Mouse (Mus musculus) urinary bladder, postnatal 4 days (tissue): ENCODE data around the gene Srr.

ENCODE experiments used
- DNase-seq, 2 experiments: peaks; one replicate each; pipeline ENCODE4 v3.0.0; 2021 to 2022; ENCODE audit warnings: low spot score in 2 of 2

The Srr gene

DNA sequence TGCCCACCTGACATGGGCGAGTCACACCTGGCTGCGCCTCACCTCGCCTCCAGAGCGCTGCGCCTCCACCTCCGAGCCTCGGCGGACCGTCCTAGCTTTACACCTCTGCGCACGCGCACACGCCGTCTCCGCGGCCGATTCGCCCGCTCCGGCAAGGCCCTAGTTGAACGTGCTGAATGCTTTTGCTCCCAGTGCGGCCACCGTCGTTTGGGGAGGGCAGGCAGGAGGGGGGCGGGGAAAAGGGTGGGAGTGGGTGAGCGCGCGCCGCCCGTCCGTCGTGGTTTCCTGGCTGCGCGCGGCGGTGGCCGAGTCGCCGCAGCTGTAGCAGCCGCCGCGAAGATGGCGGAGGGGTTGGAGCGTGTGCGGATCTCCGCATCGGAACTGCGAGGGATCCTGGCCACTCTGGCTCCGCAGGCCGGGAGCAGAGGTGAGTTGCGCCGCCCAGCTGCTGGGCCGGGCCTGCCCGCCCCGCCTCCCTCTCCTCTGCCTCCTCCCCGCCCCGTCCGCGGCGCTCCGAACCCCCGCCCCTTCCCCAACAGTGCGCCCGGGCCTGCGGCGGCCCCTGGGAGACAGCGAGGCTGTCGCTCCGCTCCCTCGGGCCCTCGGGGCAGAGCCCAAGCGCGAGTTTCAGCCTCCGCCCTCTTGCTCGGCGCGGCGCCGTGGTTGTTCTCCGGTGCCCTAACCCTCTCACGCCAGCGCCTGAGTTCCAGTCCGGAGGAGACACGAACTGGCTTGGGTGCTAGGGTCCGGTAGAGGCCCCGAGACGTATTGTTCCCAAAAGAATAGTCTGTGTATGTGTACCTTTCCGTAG is at the start of gene Srr, which contains the start of gene Smg6:
TSS of gene Srr (minus strand) at position 372 of the 811 bp plus-strand sequence.
TSS of gene Smg6 (plus strand) at position 247 of the 811 bp plus-strand sequence.
- peak; percentile 92 to 94 for DNase-seq

DNA sequence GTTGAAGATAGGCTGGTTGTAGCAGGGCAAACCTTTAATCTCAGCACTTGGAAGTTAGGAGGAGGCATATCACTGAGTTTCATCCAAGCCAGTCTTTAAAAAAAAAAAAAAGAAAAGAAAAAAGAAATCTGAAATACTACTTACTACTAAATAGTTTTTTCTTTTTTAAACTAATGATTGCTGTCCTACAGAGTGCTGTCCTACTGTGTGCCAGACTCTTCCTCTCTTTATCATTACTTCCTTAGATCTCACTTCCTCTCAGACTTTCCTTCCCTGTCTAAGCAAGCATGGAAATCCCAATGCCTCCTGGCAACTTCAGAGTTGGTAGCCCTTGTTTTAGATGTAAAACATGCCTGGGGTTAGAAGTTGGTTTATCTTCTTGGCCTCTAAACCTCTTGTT is 48.9 kb upstream of the Srr start:
- no peak for DNase-seq

DNA sequence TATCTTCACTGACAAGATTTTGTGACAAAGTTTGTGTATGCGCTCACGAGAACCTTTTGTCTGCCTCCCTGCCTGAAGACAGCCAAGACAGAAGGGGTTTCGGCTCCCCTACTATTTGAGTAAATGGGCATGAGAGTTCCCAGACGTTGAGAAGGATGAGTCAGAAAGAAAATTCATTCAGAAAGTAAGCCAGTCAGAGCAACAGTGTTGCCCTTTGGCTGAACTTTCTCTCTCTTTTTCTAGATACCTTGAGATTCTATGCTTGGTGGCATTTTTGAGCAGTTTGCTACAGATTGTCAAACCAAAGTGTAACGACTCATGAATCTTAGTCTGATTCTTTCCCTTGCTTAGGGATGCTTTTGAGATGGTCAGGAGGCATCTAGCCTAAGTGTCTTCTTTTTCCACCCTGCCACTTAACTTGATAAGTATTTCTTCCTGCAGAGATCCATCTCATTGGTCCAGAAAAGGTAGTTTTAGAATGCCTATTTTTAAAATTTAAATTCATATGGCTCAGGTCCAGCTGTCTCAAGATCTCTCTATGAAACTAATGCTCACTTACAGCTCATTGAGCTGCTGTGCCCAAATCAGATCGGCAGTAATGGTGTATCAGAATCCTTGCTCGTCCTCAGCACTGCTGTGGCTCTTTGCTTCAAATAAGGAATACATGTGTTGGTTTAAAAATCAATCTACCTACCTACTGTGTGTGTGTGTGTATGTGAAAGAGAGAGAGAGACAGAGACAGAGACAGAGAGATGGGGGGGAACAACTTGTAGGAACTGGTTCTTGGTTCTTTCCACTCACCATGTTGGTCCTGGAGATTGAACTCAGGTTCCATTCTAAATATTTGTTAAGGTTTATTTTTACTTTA is 47.8 kb upstream of the Srr start:
- DNase-seq: no peak

DNA sequence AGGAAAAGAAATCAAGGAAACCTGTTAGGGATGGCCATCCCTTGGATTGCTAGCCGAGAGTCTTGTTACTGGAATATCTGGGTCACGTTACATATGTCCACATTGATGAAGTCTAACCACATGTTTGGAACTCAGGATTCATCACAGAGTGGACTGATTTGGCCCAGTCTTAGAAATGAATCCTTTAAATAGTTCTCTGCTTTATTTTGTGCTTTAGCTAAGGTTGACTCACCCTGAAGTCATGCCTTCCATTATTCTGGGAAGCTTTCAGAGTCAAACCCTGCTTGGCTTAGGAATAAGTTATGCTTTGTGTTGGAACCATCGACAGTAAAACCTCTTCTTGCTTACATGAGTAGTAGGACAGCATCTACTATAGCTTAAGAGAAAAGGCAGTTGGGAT is 39.8 kb upstream of the Srr start:
- DNase-seq: no peak

DNA sequence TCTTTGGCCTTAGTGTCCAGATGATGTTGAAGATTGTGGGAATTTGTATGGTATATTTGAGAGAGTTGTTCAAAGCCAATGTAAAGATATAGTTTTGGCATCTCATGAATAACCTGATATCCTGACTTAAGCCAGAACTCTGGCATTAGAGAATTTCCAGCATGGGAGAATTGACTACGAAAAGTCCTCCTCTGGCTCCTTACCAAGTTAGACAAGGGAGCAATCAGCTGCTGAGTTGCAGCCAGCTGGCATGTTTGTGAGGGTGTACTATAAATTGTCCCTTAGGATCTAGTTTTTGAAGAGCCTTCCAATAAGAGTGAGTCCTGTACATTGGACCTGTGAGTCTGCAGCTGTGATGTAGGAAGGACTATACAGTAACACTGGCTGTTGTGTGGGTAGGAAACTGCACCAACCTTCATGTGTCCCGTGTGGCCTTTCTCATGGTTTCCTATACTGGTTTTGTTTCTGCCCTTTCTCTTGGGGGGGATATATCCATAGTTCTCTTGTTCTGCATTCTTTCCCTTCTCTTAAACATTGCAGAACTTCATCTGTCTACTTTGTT is 37.2 kb upstream of the Srr start:
- DNase-seq: no peak

DNA sequence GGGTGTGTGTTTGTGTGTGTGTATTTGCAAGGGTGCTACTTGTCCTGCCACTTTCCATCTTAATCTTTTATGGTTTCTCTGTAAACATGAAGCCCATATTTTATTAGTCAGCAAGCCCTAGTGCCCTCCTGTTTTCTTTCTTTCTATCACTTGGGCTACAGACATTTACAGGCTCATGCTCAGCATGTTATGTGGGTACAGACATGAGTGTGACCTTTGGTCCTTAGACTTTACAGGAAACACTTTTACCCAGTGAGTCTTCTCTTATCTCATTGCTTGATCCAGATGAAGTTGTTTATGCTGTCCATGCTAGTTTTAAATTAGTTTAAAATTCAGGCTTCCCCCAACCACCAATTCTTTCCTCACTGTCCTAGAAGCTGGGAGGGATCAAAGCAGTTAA is 36.2 kb upstream of the Srr start:
- no peak for DNase-seq

DNA sequence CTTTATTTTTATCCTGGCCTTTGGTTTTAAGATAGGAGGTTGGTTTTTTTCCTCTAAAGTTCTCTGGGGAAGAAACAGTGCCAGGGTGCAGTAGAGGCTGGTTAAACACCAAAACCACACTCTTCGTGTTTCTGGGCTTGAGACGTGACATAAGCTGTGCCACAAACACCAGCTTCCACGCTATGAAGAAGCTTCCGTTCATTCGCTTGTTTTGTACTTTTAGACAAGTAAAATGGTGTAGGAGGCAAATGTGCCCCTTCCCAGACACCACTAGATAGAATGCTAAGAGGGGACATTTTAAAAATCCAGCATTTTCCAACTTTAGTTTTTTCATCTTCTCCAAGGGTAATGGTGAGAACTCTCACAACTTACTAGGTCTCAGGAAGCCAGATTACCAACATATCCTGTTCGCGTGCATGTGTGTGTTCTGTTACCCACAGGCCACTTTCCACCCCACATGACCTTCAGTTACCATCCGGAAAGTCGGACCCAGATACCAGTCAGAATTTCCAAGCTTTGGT is 34.3 kb upstream of the Srr start:
- DNase-seq: no peak

DNA sequence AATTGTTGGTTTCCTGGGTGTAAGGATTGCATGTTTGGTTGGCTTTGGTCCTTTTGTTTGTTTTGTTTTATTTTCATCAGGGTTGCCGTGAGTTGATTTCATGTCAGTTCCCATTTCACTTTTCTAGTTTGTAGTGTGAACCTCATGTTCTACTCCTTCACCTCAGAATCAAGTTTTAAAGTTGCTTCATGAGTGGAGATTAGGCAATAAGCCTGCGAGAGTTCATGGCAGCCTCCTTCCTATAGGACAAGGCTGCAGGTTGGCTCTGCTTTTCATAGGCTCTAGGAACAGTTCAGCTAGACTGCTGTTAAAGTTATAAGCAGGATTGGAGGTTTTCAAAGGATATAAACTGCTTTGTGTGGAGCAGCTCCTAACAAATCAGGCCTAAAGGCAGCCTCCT is 33.8 kb upstream of the Srr start:
- no peak for DNase-seq

DNA sequence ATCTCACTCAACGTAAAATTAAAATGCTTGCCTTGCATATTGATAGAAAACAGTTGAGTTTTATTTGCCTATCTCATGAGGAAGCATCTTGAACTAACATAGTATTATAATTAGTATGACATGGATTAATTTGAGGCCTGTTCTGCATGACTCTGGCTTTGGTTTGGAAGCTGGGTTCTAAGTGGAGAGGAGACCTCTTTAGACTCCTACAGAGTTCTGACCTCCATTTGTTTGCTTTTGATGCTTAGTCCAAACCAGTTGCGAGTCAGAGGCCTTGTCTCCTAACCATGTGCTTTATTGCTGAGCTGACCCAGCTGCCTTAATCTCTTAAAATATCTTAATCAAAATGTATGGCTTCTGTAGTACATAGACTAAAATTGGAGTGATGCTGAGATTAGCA is 31.9 kb upstream of the Srr start:
- DNase-seq: no peak

DNA sequence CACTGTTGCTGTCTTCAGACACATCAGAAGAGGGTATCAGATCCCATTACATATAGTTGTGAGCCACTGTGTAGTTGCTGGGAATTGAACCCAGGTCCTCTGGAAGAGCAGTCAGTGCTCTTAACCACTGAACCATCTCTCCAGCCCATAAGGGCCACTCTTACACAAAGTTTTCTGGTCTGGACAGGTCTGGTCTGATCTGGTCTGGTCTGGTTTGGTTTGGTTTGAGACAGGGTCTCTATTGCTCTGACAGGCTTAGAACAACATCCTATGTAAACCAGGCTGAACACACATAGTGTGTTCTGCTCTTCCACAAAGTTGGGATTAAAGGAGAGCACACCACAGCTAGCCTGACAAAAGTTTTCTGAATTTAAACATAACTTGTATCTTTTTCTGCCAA is 30.3 kb upstream of the Srr start:
- DNase-seq: no peak

DNA sequence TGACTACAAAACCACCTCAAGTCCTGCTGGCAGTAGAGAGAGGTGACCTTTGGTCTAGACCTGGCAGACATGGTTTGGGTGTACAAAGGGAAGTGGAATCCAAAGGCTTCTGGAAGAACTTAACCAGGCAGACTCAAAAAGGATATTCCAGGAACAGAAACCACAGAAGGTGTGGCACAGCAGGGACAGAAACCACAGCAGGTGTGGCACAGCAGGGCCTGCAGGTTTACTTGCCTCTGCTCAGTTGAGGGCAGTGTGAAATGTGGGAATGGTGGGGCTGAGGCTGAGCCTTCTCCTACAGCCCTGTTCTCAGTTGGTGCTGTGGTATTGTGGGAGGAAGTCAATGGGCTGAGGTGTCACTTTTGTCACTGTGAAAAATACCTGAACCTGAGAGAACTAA is 29.2 kb upstream of the Srr start:
- DNase-seq: no peak

DNA sequence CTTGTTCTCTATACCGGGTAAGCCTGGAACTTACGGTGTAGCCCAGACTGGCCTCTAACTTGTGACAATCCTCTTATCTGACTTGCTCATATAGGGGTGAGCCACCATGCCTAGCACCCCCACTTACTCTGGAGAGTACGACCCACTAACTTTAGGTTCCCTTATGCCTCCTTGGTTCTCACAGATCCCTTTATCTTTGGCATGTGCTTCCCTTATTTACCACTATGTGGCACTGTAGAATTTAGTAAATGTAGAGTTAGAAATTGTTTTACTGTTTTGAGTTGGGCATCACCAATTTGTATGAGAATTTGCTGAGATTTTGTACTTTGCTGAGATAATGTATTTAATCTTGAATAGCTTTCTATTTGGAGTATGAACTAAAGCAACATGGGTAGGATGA is 20.6 kb upstream of the Srr start:
- DNase-seq: no peak

DNA sequence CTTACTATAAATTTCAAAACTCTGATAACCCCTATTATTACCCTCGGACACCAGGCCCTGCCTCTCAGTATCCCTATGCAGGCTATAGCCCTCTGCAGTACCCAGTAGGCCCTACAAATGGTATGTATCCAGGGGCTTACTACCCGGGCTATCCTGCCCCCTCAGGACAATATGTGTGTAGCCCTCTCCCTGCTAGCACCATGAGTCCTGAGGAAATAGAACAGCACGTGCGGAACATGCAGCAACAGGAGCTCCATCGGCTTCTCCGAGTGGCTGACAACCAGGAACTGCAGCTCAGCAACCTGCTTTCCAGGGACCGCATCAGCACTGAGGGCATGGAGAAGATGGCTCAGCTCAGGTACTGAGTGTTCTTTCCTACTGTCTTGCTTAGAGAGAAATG is 4.6 kb upstream of the Srr start:
- no peak for DNase-seq

DNA sequence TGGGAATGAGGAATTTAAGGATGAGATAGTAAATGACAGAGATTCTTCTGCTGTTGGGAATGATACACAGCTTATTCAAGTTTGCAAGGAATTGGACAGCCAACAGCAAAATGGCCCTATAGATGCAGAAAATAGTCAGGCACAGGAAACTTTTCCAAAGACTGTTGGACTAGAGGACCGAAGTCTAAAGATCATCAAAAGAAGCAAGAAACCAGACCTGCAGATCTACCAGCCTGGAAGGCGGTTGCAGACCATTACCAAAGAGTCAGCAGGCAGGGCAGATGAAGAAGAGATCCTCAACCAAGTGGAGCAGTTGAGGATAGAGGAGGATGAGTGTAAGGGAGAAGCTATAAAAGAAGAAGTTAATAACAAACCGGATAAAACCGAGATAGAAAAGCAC is 3.4 kb upstream of the Srr start:
- no peak for DNase-seq

DNA sequence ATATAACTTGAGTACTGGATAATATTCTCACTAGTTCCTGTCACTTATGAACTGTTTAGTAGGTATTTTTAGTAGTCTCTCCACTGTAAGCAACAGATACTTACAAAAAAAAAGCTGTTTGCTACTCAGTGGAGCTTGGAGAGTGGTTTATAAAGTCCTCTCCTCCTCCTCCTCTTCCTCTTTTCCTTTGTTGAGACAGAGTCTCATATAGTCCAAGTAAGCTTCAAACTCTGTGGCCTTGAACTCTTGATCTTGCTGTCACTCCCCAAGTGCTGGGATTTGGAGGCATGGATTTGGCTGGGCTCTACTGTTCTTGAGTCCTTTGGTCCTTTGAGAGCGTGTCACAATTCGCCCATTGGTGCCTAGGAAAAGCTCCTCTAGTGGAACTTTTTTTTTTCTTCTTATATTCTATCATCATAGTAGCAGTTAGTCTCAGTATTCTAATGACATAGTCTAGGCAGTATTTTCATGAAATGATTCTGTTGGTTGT is 1.5 kb upstream of the Srr start:
- DNase-seq: no peak

DNA sequence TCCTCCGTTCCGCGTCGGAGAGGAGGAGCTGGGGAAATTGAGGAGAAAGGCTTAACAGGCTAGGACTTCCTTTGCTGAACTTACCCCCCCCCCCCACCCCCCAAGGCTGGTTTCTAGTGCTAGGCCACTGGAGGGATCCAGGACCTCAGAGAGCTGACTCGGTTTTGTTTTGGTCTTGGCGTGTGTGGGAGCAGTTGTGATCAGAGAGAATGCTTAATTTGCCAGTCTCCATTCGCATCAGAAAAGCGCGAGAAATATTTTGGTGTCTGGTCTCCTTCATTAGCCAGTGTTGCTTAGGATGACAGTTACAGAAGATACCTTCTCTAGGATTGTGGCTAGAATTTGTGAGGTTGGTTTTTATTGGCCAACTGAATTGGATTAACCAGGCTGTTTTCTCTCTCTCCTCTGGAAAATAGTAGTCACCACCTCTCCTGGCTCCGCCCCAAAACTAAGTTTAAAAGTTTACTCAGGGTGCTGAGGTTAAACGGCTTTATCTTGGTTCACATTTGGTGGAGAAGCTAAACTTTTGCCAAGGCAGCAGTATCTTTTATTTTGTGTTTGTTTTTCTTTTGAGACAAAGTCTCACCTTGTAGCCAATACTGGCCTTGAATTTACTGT is 749 bp upstream of the Srr start:
- no peak for DNase-seq

DNA sequence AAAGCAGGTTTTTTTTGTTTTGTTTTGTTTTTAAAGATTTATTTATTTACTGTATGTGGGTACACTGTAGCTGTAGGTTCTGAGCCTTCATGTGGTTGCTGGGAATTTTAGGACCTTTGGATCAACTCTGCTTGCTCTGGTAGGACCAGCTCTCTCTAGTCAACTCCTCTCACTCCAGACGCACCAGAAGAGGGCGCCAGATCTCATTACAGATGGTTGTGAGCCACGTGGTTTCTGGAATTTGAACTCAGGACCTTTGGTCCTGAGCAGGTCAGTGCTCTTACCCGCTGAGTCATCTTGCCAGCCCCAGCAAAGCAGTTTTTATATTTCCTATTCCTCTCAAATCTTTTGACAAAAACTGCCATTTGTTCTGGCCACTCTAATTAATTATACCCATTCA is 1.6 kb downstream of the Srr start:
- no peak for DNase-seq

DNA sequence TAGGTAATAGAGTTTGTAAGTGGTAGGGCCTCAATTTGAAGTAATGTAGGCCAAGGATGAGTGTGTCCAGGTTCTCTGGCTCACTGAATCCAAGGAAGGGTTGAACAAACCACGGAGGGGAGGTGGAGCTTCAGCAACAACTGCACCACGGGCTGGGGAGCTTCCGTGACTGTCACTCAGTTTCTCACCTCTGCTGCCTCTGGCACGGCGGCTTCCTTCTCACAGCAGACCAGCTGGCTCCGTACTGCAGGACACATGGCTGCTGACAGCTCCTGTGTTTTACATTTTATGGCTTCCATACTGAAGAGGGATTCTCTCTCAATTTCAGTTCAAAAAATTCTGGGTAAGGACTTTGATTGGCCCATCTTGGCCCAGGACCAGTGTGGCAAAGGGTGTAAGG is 6.5 kb downstream of the Srr start:
- DNase-seq: no peak

DNA sequence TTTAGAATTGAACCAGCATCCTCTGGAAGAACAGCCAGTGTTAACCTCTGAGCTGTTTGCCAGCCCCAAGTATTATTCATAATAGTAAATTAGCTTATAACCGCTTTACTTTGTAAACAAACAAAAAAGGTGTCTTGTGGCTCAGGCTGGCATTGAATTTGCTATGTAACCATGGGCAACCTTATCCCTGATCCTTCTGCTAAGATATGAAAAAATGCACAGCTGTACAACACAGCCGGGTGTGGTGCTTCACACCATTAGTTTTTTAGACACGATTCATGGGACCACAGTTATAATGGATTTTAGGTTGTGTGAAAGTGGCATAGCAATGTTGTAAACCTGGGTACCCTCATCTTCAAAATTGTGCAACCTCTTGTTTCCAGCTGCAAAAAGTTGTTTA is 13.3 kb downstream of the Srr start:
- DNase-seq: no peak

DNA sequence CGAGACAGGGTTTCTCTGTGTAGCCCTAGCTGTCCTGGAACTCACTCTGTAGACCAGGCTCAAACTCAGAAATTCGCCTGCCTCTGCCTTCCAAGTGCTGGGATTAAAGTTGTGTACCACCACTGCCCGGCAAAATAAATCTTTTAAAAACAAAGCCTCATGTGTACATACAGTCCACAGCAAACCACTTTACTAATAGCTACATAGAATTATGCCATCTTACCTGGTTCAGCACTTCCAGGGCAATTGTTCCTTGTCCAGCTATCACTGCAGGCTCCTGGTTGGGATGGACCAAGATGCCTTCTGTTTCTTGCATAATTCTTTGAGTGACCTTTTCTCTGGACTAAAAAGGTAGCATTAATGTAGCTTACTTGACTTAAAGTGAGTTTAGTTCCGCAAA is 15.8 kb downstream of the Srr start:
- no peak for DNase-seq

DNA sequence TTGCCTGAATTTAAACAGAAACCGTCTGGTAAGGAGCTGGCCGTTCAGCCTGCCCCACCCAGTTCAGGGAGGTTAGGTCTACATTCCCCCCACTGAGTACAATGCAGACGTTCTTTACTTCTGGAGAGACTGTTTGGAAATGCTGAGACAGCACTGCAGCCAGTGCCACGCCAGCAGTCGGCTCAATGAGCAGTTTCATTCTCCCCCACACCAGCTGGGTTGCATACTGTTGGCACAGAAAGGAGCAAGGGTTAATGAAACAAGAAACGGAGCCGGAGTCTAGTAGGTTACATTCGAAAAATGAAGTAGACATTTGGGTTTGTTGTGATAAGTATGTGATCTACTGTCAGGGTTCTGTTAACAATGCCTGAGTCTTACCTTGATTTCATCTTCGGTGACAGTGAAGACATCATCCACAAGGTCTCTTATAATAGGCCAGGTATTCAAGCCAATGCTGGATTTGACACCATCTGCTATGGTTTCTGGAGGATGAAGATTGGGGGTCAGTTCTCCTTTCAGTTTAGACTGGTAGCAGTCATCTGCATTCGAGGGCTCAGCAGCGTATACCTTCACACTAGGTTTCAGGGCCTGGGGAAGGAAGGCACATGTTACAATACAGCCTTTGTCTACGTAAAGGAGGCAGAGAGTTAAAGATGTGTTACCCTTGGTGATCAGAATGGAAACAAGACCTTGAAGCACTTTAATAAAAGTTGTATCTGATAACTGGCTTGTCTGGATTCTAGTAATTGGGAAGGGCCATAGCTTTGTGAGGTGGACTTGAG is 16.9 kb downstream of the Srr start:
- DNase-seq: no peak
